Comparison of ENCODE assay signal across 14 mouse cellular contexts in the genomic region with DNA sequence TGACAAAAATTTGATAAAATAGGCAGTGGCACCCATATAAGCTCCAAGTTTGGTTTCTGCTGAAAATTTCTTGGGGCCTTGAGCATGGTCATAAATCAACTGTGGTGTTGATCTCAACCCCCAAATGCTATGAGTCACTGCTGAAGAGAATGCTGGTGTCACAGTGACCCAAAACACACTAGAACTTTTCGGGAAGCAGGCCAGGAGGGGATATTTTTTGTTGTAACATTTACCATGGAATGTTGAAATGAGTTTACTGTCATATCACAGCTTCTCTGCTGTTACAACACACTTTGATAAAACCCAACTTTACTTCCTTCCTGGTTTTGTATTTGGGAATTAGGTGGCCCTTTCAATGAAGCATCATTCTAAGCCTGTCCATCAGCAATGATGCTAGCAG.
A peak's percentile ranks its signal among the peaks of the same experiment; 100 is the strongest.
DNase-seq lines count a peak whose midpoint lies in the region; ATAC-seq lines count a peak whose summit lies in the region.
"Had no signal": no experiment of that assay in that cellular context is flagged by ENCODE, and none has a peak within 500 bp of the region (broad histone marks: within the 10 kb centered on the region; RNA-seq: fewer than 3 reads in every experiment).

No protein-coding gene starts in this region.

- no peak overlapping the region for H3K9ac ChIP-seq in kidney, embryonic 14.5 days (ENCODE audit: low read depth, low read length)
- H3K9ac ChIP-seq: limb, embryonic 15.5 days had no signal

- no peaks in the 10 kb centered on the region for H3K36me3 ChIP-seq in kidney, embryonic 14.5 days (ENCODE audit: control insufficient read depth, insufficient read depth, low read length)
- H3K36me3 ChIP-seq: forebrain, embryonic 10.5 days; limb, embryonic 15.5 days had no signal

- DNase-seq in kidney, adult 9 months = peak; percentile 11
- DNase-seq in NIH3T3 (ENCODE audit: low read depth) = peak; percentile 89
- peak; percentile 17 for DNase-seq in adrenal gland, postnatal 25 days
- DNase-seq in lung, postnatal 14 days = peak; percentile 44
- DNase-seq in right cerebral cortex, adult 18-20 months = no peak
- no peak for DNase-seq in thymus, postnatal 36 days
- no peak for DNase-seq in spleen, postnatal 36 days (ENCODE audit: low spot score in 2 of 2)
- DNase-seq: cerebellum, adult 9-10 months; spleen, adult 18-20 months had no signal

- H3K9me3 ChIP-seq in kidney, embryonic 14.5 days (ENCODE audit: control insufficient read depth, low read length) = no peaks in the 10 kb centered on the region
- H3K9me3 ChIP-seq: forebrain, embryonic 10.5 days; limb, embryonic 15.5 days had no signal

- H3K27ac ChIP-seq in kidney, embryonic 14.5 days (ENCODE audit: low read depth, low read length) = no peak overlapping the region
- H3K27ac ChIP-seq: forebrain, embryonic 10.5 days; limb, embryonic 15.5 days had no signal

- no peak for ATAC-seq in kidney, embryonic 14.5 days (ENCODE audit: low FRiP score, low TSS enrichment)
- ATAC-seq: inflammation-experienced regulatory T-cells, adult 6 months had no signal

- 0 out of 2 replicates have a peak, but pooled peaks cover 4% of the 10 kb centered on the region for H3K4me1 ChIP-seq in kidney, embryonic 14.5 days (ENCODE audit: control insufficient read depth, insufficient read depth, low read length)
- H3K4me1 ChIP-seq: forebrain, embryonic 10.5 days; limb, embryonic 15.5 days had no signal

- H3K4me2 ChIP-seq in kidney, embryonic 14.5 days (replicated peaks; ENCODE audit: low read depth, low read length) = no peak overlapping the region
- H3K4me2 ChIP-seq: limb, embryonic 15.5 days had no signal

- WGBS in kidney, embryonic 14.5 days = 44% methylated on average over 1 of the region's 1 CpGs

- no peaks in the 10 kb centered on the region for H3K27me3 ChIP-seq in kidney, embryonic 14.5 days (ENCODE audit: control insufficient read depth, insufficient read depth, low read length)
- H3K27me3 ChIP-seq: CH12.LX; limb, embryonic 15.5 days had no signal

- no peak overlapping the region for H3K4me3 ChIP-seq in kidney, embryonic 14.5 days (ENCODE audit: low read length)
- H3K4me3 ChIP-seq: forebrain, embryonic 10.5 days; limb, embryonic 15.5 days had no signal

Comparison
In these comparisons a context has a peak if more than half of its experiments do, and no peak if none do; other contexts are left out.
1. DNase-seq: peak in kidney, adult 9 months (single experiment), NIH3T3 (single experiment), adrenal gland, postnatal 25 days (single experiment) and lung, postnatal 14 days (single experiment); none in right cerebral cortex, adult 18-20 months (single experiment), thymus, postnatal 36 days (0 of 2) and spleen, postnatal 36 days (0 of 2).